Mouse (Mus musculus) gonadal fat pad, adult 2 months (tissue): ENCODE measurements around the gene Psen2. TPM values are rescaled to one million over a fixed set of nuclear protein-coding genes. Genes with fewer than 3 reads are reported as not detected.

Source experiments
- DNase-seq: peaks from one replicate; pipeline ENCODE4 v3.0.0-alpha.2; 2012; ENCODE audit warnings: low read depth
- polyA plus RNA-seq: library from polyadenylated mRNA; depleted of rRNA; stranded (reverse); fragments of >200 nt; gene quantifications from 2 replicates; pipeline ENCODE4 v1.2.3, GENCODE M21; 2012

Gene Psen2
- polyA plus RNA-seq, 1 experiment, result 103 TPM

DNA sequence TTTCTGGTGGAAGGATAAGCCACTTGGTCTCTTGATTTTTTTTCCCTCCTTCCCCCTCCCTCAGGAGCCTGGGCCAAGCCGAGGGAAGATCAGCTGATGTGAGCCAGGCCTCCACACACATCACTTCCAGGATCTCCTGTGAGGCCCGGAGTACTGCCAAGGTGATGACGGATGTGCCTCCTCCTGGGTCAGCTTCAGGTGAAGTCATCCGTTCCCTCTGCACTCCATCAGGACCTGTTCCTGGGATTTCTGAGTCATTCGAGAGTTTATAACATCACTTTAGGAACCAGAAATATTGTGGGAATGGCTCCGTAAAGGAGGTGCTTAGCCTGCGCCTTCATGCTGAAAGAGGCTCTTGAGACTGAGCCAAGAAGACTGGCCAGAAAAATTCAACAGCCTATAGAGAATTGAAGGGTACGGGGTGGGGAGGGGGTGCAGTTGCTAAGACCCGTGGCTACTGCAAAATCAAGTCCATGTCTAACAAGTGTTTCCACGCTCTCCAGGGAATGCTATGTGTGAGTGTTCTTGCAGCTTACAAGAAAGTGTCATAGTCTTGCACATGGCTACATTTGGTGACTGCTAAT, 11.6 kb upstream of the Psen2 start:
- DNase-seq, result no peak

DNA sequence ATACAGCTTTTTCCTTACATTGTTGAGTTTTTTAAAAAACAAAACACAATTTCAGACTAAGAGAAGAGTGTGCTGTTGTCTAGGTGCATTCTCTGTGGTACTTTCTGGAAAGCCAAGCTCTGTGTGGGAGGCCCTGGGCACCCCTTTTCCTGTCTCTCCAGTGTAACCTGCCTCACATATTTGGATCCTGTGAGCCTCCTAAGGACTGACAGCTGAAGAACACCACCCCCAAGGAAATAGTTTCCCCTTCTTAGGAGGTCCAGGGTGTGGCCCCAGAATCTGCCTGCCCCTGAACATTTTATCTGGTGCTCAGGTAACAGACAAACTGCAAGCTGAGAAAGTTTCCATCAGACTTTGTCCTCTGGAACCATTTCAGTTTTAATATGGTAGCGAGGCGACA, 5.8 kb upstream of the Psen2 start:
- DNase-seq, result no peak

- no peak for DNase-seq
These were observed 5.2 kb upstream of the Psen2 start for GRCm38 (mm10) chr1:180268249-180269031.

DNA sequence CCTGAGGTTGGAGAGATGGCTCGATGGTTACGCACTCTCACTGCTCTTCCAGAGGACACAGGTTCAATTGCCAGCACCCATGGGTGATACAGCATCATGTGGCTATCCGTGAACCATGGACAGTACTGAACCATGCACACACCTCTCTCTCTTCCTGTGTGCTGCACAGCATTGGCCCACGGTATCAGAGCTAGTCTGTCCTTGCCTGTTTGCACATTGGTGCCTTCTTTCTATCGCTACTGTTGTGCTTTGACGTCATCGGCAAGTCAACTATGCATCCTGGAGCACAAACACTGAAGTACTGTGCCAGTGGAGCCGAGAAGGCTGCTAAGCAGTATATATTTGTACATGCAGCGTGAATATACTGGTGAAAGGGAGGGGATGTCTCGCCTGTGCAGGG, 3.9 kb upstream of the Psen2 start:
- no peak for DNase-seq

GRCm38 (mm10) chr1:180265399-180265798, 2.2 kb upstream of the Psen2 start:
- DNase-seq, result no peak

- no peak for DNase-seq
These were observed 1.6 kb upstream of the Psen2 start for GRCm38 (mm10) chr1:180264851-180265250.

DNA sequence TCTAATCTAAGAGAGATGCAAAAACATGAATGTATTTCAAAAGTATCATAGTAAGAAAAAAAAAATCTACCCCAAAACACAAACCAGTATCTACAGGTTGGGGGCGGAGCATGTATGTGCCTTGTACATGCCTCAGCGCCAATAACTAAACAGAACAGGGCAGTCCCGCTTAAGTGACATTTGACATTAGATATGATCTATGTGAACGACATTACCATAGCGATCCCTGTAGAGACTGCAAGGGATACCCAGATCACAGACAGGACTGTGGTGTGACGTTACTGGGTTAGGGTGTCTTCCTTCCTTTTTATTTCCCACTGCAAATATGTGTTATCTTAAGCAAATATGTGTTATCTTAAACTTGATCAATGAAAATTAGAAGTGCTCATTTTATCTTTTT, 1.2 kb upstream of the Psen2 start:
- no peak for DNase-seq

DNA sequence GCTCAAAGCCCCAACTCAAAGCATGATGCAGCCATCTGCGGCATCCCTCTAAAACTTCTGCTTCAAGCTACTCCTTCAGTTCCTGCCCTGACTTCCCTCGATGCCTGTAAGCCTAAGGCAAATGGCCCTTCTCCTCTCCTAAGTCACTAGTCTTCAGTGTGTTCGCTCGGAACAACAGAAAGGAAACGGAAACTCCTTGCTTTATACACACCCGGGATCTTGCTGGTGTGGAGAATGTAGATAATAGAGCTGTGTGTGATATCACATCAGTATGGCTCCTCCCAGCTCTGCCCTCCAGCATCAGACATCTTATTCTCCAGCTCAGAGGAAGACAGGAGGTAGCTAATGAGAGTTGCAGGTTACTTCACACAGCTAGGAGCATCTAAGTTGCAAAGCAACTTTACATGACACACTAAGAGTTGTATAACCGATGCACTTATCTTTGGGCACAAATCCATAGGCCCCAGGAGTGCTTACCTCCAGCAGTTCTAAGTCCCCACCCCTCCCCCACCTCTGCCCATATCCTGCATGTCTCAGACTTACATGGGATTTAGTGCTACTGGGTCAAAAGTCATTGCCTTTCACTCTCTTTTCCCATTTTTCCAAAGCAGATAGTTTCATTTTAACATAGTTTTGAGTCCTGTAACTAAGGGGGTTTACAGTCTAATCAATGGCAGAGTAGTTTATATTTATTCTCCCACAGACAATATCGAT, 1.2 kb downstream of the Psen2 start:
- DNase-seq, result no peak

GRCm38 (mm10) chr1:180261415-180261814, 1.8 kb downstream of the Psen2 start:
- no peak for DNase-seq

GRCm38 (mm10) chr1:180260886-180261285, 2.4 kb downstream of the Psen2 start:
- no peak for DNase-seq

DNA sequence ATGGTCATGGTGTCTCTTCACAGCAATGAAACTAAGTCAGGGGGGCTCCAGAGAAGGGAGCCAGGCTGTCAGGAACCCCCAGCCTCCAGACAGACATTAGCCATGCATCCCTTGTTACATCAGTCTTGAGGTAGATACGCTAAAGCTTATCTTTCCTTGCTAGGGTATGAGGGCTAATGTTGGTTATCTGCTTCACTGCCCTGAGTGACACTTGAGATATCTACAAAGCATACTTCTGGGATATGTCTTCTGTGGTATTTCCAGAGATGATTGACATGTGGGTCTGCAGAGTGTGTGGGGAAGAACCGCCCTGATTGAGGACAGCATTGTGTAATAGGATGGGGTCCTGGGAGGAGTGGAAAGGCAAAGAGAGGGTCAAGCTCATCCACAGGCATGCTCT, 3.5 kb downstream of the Psen2 start:
- DNase-seq, result no peak

GRCm38 (mm10) chr1:180257446-180257845, 5.8 kb downstream of the Psen2 start:
- no peak for DNase-seq

DNA sequence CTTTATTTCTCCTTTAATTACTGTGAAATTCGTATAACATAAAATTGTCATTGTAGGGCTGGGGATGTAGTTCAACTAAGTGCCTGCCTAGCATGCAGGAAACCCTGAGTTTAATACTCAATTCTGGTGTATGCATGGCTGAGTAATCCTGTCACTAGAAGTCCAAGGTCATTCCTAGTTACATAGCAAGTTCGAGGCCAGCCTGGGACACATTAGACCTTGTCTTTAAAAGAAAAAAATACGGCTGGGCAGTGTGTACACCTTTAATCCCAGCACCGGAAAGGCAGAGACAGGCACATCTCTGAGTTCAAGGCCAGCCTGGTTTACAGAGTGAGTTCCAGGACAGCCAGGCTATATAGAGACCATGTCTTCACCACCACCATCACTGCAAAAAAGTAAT, 6.4 kb downstream of the Psen2 start:
- no peak for DNase-seq

- no peak for DNase-seq
These were observed 7.0 kb downstream of the Psen2 start for GRCm38 (mm10) chr1:180256138-180256674.

DNA sequence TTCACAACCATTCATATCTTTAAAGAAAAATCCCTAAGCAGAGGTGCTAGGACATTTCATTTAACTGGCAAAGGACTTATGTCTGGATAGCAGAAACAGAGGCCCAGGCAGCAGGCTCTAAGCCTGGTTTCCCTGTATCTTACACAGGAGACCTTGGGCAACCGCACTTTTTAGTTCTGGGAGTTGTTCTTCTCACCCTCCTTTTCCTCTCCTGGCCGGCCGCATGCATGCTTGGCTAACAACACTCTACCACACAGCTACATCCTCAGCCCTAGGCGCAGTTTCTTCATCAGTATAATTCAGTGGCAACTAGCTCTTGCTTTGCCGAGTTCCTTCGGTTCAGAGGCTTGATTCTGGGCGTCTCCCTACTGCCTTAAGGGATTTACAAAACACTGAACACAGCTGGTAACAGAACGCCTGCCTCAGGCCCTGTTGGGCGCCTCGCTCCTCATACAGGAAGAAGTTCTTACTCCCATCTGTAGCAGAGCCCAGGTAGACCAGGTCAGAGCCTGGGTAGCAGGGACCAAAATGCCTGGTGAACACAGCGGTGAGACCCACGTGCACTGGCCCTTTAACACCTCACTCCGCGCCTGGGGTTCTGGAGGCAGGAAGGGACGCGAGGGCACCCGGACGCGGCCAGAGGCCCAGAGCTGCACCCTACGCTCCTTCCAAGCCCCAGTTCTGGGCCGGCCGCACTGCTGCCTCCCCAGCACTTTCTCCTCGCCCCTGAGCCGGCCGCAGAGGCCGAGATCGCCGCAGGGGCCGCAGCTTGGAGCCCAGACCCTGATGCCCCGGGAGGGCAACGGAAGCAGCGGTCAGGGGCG, 7.7 kb downstream of the Psen2 start:
- DNase-seq, result no peak

- DNase-seq, result no peak
These were observed 8.9 kb downstream of the Psen2 start for GRCm38 (mm10) chr1:180254316-180254715.

DNA sequence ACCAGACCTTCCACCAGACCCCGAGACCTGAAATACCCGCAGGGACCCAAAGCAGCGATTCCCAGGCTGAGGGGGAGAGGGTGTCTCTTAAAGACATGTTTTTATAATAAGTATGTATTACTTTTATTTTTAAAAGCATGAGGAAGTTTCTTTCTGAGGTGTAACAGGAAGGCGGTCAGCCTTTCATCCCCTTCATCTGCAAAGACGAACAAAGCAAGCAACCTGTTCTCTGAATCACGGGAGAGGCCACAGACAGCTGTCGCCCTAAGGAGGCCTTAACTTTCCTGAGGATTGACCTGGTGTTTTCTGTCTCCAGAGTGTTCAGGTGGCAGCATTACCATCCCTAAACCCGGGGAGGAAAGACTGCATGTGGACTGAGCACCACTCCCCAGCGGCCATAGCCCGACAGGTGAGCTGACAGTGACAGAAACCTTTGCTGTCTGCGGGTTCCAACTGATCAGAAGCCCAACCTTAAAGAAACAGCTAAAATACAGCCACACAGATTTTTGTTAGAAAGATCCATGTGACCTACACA, 10.5 kb downstream of the Psen2 start:
- DNase-seq, result no peak

DNA sequence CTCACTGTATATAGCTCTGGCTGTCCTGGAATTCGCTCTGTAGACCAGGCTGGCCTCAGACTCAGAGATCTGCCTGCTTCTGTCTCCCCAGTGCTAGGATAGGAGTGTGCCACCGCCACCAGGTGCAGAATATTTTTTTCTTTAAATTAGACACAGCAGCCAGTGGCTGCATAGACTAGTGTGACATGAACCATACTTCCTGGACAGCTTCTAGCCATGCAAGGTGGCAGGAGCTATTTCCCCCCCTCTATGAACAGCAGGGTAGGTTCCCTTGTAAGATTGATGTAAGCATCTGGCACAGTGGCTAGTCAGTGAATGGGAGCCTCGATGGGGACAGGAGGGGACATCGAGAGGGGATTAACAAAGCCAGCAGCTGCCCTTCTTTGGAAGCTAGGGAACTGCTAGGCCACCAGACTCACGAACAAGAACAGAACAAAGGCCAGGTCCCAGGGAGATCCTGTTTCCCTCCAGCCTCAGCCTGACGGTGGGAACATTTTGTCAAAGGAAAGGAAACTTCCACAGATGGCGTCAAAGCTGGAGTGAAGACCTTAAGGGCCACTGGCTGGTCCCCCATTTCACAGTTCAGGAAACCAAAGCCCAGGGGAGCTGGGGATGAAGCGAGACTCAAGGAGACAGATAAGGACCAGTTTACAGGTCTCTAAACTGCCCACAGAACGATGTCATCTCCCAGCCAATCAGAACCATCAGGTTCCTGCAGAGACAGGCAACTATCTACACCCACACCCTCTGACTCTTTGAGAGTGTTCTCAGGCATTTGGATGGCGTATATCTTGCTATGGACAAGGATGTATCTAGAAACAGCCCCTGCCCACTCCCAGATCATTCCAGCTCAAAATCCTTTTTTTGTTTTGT, 11.8 kb downstream of the Psen2 start:
- DNase-seq, result no peak

DNA sequence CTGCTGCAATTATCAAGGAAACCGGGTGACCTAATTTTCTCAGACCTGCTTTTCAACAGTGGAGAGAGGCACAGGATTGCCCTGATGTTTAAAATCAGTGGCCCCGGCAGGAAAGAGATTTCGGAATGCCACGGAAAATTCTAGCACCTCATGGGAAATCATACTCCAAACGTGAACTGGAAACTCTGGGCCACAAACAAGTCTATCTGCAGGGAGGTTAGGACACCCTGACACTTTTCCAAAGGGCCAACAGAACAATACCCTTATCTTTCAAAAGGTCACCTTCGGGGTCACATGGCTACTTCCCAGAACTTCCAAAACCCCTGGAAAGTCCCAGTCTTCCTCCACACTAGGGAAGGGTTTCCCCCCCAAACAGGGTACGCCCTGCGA, 12.8 kb downstream of the Psen2 start:
- DNase-seq, result no peak

GRCm38 (mm10) chr1:180249666-180250440, 13.4 kb downstream of the Psen2 start:
- DNase-seq, result no peak
